Mouse (Mus musculus): Measurements from ENCODE around the gene Ttc7b.

GRCm38 (mm10) chr12:100529651-100530050, 9.0 kb upstream of the Ttc7b start:
- TF ChIP-seq POLR2A (IDR thresholded peaks at IDR 0.05; ENCODE audit: extremely low read depth, insufficient read depth, low read length) (no peak), CTCF (IDR thresholded peaks at IDR 0.05; ENCODE audit: low read depth, low read length) (no peak)
